Mouse (Mus musculus) neural tube, embryonic 15.5 days (tissue): Measurements from ENCODE around the gene Nfat5. TPM values are rescaled to one million over a fixed set of nuclear protein-coding genes. Genes with fewer than 3 reads are reported as not detected.

Source experiments
- ATAC-seq: fragments of 200-750 bp; cut with Nextera tagmentation; 2 replicates; pipeline ENCODE4 v1.8.0; 2017; ENCODE audit warnings: mild to moderate bottlenecking, moderate TSS enrichment, moderate library complexity; ENCODE audit not compliant: low FRiP score
- H3K27ac ChIP-seq: fragments of 300-500 bp; sonication (generic); replicated peaks from 2 replicates; pipeline ENCODE4 v1.5.1; 2015; ENCODE audit warnings: mild to moderate bottlenecking, inconsistent platforms
- H3K27me3 ChIP-seq: fragments of 300-500 bp; sonication (generic); replicated peaks from 2 replicates; pipeline ENCODE4 v1.6.1; 2015; ENCODE audit warnings: inconsistent platforms
- H3K36me3 ChIP-seq: fragments of 300-500 bp; sonication (generic); 2 replicates; pipeline ENCODE4 v1.6.1; 2015; ENCODE audit warnings: inconsistent platforms
- H3K4me1 ChIP-seq: fragments of 300-500 bp; sonication (generic); 2 replicates; pipeline ENCODE4 v1.6.1; 2015; ENCODE audit warnings: inconsistent platforms
- H3K4me2 ChIP-seq: fragments of 300-500 bp; sonication (generic); 2 replicates; pipeline ENCODE4 v1.6.1; 2015; ENCODE audit warnings: inconsistent platforms, mild to moderate bottlenecking, moderate library complexity
- H3K4me3 ChIP-seq: fragments of 300-500 bp; sonication (generic); replicated peaks from 2 replicates; pipeline ENCODE4 v1.5.1; 2015; ENCODE audit warnings: mild to moderate bottlenecking, inconsistent platforms
- H3K9ac ChIP-seq: fragments of 300-500 bp; sonication (generic); replicated peaks from 2 replicates; pipeline ENCODE4 v1.6.1; 2015; ENCODE audit warnings: mild to moderate bottlenecking, inconsistent platforms
- H3K9me3 ChIP-seq: fragments of 300-500 bp; sonication (generic); replicated peaks from 2 replicates; pipeline ENCODE4 v1.6.1; 2016; ENCODE audit warnings: inconsistent platforms
- WGBS: fragments of 180-500 bp; shearing (Covaris S2); methylation state at CpG from one replicate; pipeline ENCODE4 v1.1.7; 2015; ENCODE audit warnings: mixed read lengths; 5-methylcytosine and 5-hydroxymethylcytosine counted together
- polyA plus RNA-seq: library from polyadenylated mRNA; unstranded; fragments of >200 nt; fragmentation: Nextera tagmentation; extraction: Ambion mirVana; gene quantifications from 2 replicates; pipeline ENCODE4 v1.2.1, GENCODE M21; 2015

Gene Nfat5
- polyA plus RNA-seq, 1 experiment from 2014 or later: 11.4 TPM

- H3K36me3 ChIP-seq: no peaks in the 10 kb centered on the region
- H3K4me2 ChIP-seq: peak overlapping the region; percentile 63
- peak; percentile 65 for ATAC-seq
- no peaks in the 10 kb centered on the region for H3K9me3 ChIP-seq
- H3K4me3 ChIP-seq: peak overlapping the region; percentile 95
- peaks cover 20% of the 10 kb centered on the region for H3K4me1 ChIP-seq
- WGBS: under 1% methylated on average over 63 of the region's 98 CpGs
- H3K27ac ChIP-seq: peak overlapping the region; percentile 97
- no peaks in the 10 kb centered on the region for H3K27me3 ChIP-seq
- H3K9ac ChIP-seq: peak overlapping the region; percentile 74
These were observed 665 bp downstream of the Nfat5 start for GRCm38 (mm10) chr8:107293641-107294628.

DNA sequence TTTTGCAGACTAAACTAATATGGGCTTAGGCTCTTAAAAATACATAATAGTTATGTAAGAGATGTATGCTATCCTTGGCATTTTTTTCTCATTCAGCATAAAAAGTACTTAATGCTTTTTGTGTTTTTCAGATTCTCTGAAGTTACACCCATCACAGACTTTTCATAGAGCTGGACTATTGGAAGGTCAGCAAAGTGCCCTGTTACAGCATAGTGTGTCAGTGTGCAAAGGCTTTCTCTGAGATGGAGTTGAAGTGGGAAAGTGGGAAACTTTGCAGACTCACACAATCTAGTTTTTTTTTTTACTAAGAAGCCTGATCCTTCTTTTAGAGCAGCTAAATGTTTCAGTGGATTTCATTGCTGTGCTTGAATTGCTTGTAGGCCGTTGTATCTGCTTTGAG lies 2.2 kb downstream of the Nfat5 start:
- Histone ChIP-seq H3K9me3 (no peaks in the 10 kb centered on the region), H3K4me3 (no peak overlapping the region), H3K9ac (no peak overlapping the region), H3K36me3 (no peaks in the 10 kb centered on the region), H3K27me3 (no peaks in the 10 kb centered on the region), H3K4me2 (peak overlapping the region; percentile 63), H3K27ac (no peak overlapping the region), H3K4me1 (peaks cover 20% of the 10 kb centered on the region)
- ATAC-seq: no peak
- WGBS: 52% methylated on average over 1 of the region's 1 CpGs

GRCm38 (mm10) chr8:107311876-107312275 lies 18.6 kb downstream of the Nfat5 start:
- Histone ChIP-seq H3K4me1 (no peaks in the 10 kb centered on the region), H3K4me2 (no peak overlapping the region), H3K9ac (no peak overlapping the region), H3K4me3 (no peak overlapping the region), H3K9me3 (no peaks in the 10 kb centered on the region), H3K27ac (no peak overlapping the region), H3K36me3 (no peaks in the 10 kb centered on the region), H3K27me3 (no peaks in the 10 kb centered on the region)
- no peak for ATAC-seq

GRCm38 (mm10) chr8:107324142-107324541 lies 30.9 kb downstream of the Nfat5 start:
- no peak overlapping the region for H3K4me2 ChIP-seq
- H3K27ac ChIP-seq: no peak overlapping the region
- H3K36me3 ChIP-seq: no peaks in the 10 kb centered on the region
- H3K9ac ChIP-seq: no peak overlapping the region
- H3K4me3 ChIP-seq: no peak overlapping the region
- H3K4me1 ChIP-seq: no peaks in the 10 kb centered on the region
- no peaks in the 10 kb centered on the region for H3K27me3 ChIP-seq
- ATAC-seq: no peak
- WGBS: 0% methylated on average over 1 of the region's 1 CpGs
- H3K9me3 ChIP-seq: no peaks in the 10 kb centered on the region

- no peak overlapping the region for H3K4me2 ChIP-seq
- H3K27ac ChIP-seq: no peak overlapping the region
- H3K4me3 ChIP-seq: no peak overlapping the region
- ATAC-seq: no peak
- H3K9ac ChIP-seq: no peak overlapping the region
- H3K36me3 ChIP-seq: no peaks in the 10 kb centered on the region
- 83% methylated on average over 1 of the region's 1 CpGs for WGBS
- H3K9me3 ChIP-seq: no peaks in the 10 kb centered on the region
- no peaks in the 10 kb centered on the region for H3K4me1 ChIP-seq
- H3K27me3 ChIP-seq: no peaks in the 10 kb centered on the region
These were observed 36.3 kb downstream of the Nfat5 start for GRCm38 (mm10) chr8:107329595-107329994.

DNA sequence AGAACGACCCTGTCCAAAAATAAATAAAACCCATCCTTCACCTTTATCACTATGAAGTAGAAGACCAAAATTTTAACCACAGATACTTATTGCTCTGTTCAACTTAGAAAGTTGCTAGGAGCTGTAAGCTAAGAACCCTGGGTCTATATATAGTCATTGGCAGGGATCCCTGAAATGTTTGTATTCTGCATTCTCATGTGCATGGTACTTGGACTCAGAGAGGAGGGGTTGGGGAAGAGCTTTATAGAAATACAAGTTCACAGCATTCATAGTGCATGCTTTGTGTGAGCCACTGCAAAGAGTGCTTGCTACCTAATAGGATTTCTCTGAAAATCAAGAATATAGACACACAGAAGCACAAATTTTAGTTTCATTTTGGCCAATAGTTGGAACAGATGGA lies 43.2 kb downstream of the Nfat5 start:
- H3K4me2 ChIP-seq: no peak overlapping the region
- peaks cover 6% of the 10 kb centered on the region; the same call in 1 of the 2 replicates for H3K36me3 ChIP-seq
- no peak for ATAC-seq
- H3K4me3 ChIP-seq: no peak overlapping the region
- WGBS: 90% methylated on average over 1 of the region's 1 CpGs
- no peaks in the 10 kb centered on the region for H3K9me3 ChIP-seq
- no peaks in the 10 kb centered on the region for H3K27me3 ChIP-seq
- no peak overlapping the region for H3K9ac ChIP-seq
- H3K27ac ChIP-seq: no peak overlapping the region
- no peaks in the 10 kb centered on the region for H3K4me1 ChIP-seq

DNA sequence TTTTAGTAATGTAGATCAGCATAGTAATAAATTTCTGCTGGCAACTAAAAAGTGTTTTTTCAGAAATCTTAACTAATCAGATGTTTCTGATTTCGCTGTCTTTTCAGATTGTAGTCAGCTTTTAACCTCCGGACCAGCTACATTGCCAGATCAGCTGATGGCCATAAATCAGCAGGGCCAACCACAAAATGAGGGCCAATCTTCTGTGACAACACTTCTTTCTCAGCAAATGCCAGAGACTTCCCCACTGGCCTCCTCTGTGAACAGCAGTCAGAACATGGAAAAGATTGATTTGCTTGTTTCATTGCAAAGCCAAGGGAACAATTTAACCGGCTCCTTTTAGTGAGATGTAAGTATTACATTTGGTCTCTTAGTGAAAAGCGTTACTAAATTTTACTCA lies 77.0 kb downstream of the Nfat5 start:
- WGBS: 78% methylated on average over 4 of the region's 4 CpGs
- H3K4me2 ChIP-seq: no peak overlapping the region
- no peaks in the 10 kb centered on the region for H3K9me3 ChIP-seq
- no peak overlapping the region for H3K27ac ChIP-seq
- no peak overlapping the region for H3K4me3 ChIP-seq
- H3K27me3 ChIP-seq: no peaks in the 10 kb centered on the region
- peaks cover 59% of the 10 kb centered on the region for H3K36me3 ChIP-seq
- no peak for ATAC-seq
- H3K4me1 ChIP-seq: no peaks in the 10 kb centered on the region
- no peak overlapping the region for H3K9ac ChIP-seq

- no peak overlapping the region for H3K9ac ChIP-seq
- no peaks in the 10 kb centered on the region for H3K27me3 ChIP-seq
- no peaks in the 10 kb centered on the region for H3K9me3 ChIP-seq
- H3K4me3 ChIP-seq: no peak overlapping the region
- no peaks in the 10 kb centered on the region for H3K4me1 ChIP-seq
- peaks cover 30% of the 10 kb centered on the region for H3K36me3 ChIP-seq
- no peak overlapping the region for H3K4me2 ChIP-seq
- no peak for ATAC-seq
- 94% methylated on average over 3 of the region's 3 CpGs for WGBS
- H3K27ac ChIP-seq: no peak overlapping the region
These were observed 84.1 kb downstream of the Nfat5 start for GRCm38 (mm10) chr8:107377346-107377745.

GRCm38 (mm10) chr8:107380734-107381133 lies 87.5 kb downstream of the Nfat5 start:
- Histone ChIP-seq H3K36me3 (peaks cover 26% of the 10 kb centered on the region), H3K4me2 (no peak overlapping the region), H3K9me3 (no peaks in the 10 kb centered on the region), H3K9ac (no peak overlapping the region), H3K27ac (no peak overlapping the region), H3K4me3 (no peak overlapping the region), H3K27me3 (no peaks in the 10 kb centered on the region), H3K4me1 (no peaks in the 10 kb centered on the region)
- WGBS: 94% methylated on average over 8 of the region's 8 CpGs
- no peak for ATAC-seq

GRCm38 (mm10) chr8:107381666-107382065 lies 88.4 kb downstream of the Nfat5 start:
- H3K4me1 ChIP-seq: no peaks in the 10 kb centered on the region
- 96% methylated on average over 4 of the region's 4 CpGs for WGBS
- H3K4me2 ChIP-seq: no peak overlapping the region
- H3K27ac ChIP-seq: no peak overlapping the region
- H3K9me3 ChIP-seq: no peaks in the 10 kb centered on the region
- H3K9ac ChIP-seq: no peak overlapping the region
- H3K36me3 ChIP-seq: peaks cover 26% of the 10 kb centered on the region
- ATAC-seq: no peak
- no peaks in the 10 kb centered on the region for H3K27me3 ChIP-seq
- H3K4me3 ChIP-seq: no peak overlapping the region

DNA sequence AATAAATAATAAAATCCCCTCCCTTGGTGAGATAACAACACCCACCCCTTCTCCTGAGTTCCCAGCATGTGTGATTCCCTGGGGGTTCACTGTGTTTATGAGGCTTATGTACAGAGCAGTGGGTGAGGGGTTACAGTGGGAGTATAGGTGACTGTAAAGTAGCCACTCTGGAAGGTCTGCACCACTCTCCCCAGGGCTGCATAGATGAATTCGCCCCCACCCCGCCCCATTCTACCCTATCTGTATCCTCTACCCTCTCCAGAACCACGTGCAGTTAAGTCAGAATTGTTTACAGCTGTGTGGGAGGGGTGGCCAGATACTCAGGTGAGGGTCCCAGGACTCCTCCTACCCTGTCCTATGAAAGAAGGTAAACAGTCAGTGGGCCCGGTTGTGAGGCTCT lies 89.6 kb downstream of the Nfat5 start:
- Histone ChIP-seq H3K27me3 (no peaks in the 10 kb centered on the region), H3K4me2 (no peak overlapping the region), H3K9me3 (no peaks in the 10 kb centered on the region), H3K4me1 (no peaks in the 10 kb centered on the region), H3K36me3 (peaks cover 24% of the 10 kb centered on the region), H3K4me3 (no peak overlapping the region), H3K9ac (no peak overlapping the region), H3K27ac (no peak overlapping the region)
- no peak for ATAC-seq
- 81% methylated on average over 4 of the region's 4 CpGs for WGBS

DNA sequence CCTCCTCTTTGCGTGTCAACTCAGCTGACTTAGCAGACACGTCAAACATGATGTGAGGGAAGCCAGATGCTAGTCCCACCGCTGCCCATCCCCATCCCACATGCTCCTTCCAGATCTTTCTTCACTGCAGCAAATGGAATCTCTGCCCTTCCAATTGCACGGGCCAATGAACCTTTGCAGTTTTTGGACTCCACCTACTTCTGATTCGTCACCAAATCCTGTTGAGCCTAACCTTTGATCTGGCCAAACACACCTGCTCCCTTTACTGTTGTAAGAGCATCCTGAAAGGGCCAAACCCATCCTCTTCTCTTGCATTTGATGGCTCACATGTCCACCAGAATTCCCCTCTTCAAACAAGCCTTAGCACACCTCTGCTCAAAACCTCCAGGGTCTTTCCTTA lies 91.4 kb downstream of the Nfat5 start:
- H3K4me2 ChIP-seq: no peak overlapping the region
- peaks cover 11% of the 10 kb centered on the region for H3K36me3 ChIP-seq
- H3K4me1 ChIP-seq: peaks cover 14% of the 10 kb centered on the region; the same call in 1 of the 2 replicates
- no peak overlapping the region for H3K27ac ChIP-seq
- H3K9ac ChIP-seq: no peak overlapping the region
- no peaks in the 10 kb centered on the region for H3K9me3 ChIP-seq
- WGBS: 69% methylated on average over 5 of the region's 5 CpGs
- H3K27me3 ChIP-seq: no peaks in the 10 kb centered on the region
- H3K4me3 ChIP-seq: no peak overlapping the region
- no peak for ATAC-seq
